Mouse (Mus musculus): ENCODE data around the gene Sall4. TPM values are rescaled to one million over a fixed set of nuclear protein-coding genes. Genes with fewer than 3 reads are reported as not detected.

Sall4 gene
- polyA plus RNA-seq (2012; rRNA removed): 1.3 and 1.4 TPM in 2 replicates

GRCm38 (mm10) chr2:168767582-168767981, at the start of gene Sall4:
Gene Sall4, minus strand, starts transcription at chr2:168767943.

DNA sequence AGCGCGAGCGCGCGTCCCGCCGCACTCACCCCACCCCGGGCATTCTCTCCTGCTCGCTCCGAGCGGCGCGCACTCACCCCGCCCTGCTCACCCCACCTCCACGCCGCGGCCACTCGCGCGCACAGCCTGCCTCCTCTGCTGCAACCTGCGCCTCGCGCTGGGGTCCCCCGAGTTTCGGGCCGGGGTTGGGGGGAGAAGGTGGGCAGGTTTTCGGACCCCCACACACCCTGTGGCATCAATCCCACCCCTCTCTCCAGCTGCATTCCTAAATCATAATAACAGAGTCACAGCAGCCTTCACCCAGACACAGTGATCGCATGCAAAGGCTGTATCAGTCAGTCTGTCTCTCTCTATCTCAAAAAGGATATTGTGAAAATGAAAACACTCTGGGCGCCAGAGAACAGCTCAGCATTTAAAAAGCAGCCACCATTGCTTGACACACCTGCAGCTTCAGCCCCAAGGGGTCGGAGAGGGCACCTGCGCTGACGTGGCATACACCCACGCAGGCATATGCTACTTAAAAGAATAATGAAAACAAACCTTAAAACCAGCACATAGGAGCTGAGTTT, 25.6 kb downstream of the Sall4 start, which contains the start of gene Atp9a:
Gene Atp9a, minus strand, starts transcription at position 351 of the 569 bp plus-strand sequence.

Other genes starting within 250 kb of the Sall4 start
- gene Nfatc2, start 166.3 kb downstream of the Sall4 start, polyA plus RNA-seq (2012; rRNA removed): 2.7 and 3.7 TPM in 2 replicates
- 176 and 182 TPM in 2 replicates for gene Atp9a, start 25.5 kb downstream of the Sall4 start, polyA plus RNA-seq (2012; rRNA removed)
- gene Zfp64, start 187.6 kb upstream of the Sall4 start, polyA plus RNA-seq (2012; rRNA removed): 29.4 and 32.6 TPM in 2 replicates

All from central nervous system, embryonic 14 days (tissue).